Mouse (Mus musculus) C2C12 (cell line): ENCODE results near the gene Rtp3.

ENCODE experiments used
- CEBPB ChIP-seq: IDR thresholded peaks from one replicate; pipeline ENCODE4 v1.6.1; 2011; ENCODE audit warnings: low read depth, mild to moderate bottlenecking, control low read depth, moderate library complexity
- CTCF ChIP-seq: IDR thresholded peaks from one replicate; pipeline ENCODE4 v1.5.1; 2011; ENCODE audit not compliant: control insufficient read depth, insufficient read depth, insufficient read length
- FOSL1 ChIP-seq: IDR thresholded peaks from one replicate; pipeline ENCODE4 v1.8.0; 2011; ENCODE audit warnings: mild to moderate bottlenecking, low read length; ENCODE audit not compliant: poor library complexity, insufficient read depth, severe bottlenecking
- MAX ChIP-seq: IDR thresholded peaks from one replicate; pipeline ENCODE4 v1.6.1; 2011; ENCODE audit warnings: mild to moderate bottlenecking, control low read depth
- USF1 ChIP-seq: IDR thresholded peaks from one replicate; pipeline ENCODE4 v1.6.1; 2011; ENCODE audit warnings: low read depth, mild to moderate bottlenecking, control low read depth, moderate library complexity

GRCm38 (mm10) chr9:110947261-110947661 lies 43.1 kb downstream of the Rtp3 start:
- TF ChIP-seq USF1: no peak
- no peak for TF ChIP-seq CTCF
- no peak for TF ChIP-seq CEBPB
- no peak for TF ChIP-seq MAX
- no peak for TF ChIP-seq FOSL1
